Mouse (Mus musculus) lung, postnatal 0 days (tissue): ENCODE results near the gene Hhatl.

Source experiments
- CTCF ChIP-seq: IDR thresholded peaks from 2 replicates; pipeline ENCODE4 v1.5.1; 2016; ENCODE audit warnings: antibody characterized with exemption, mild to moderate bottlenecking
- EP300 ChIP-seq: IDR thresholded peaks from 2 replicates; pipeline ENCODE4 v1.6.1; 2016; ENCODE audit warnings: antibody characterized with exemption, mild to moderate bottlenecking, control low read depth

- TF ChIP-seq EP300 (no peak), CTCF (no peak)
Measured at GRCm38 (mm10) chr9:121791206-121791605, 1.1 kb downstream of the Hhatl start.
